Mouse (Mus musculus) gastrocnemius, postnatal 10 days (tissue): Measurements from ENCODE around the gene Slc38a11. TPM values are rescaled to one million over a fixed set of nuclear protein-coding genes. Genes with fewer than 3 reads are reported as not detected.

ENCODE experiments used
- DNase-seq: peaks from one replicate; pipeline ENCODE4 v3.0.0; 2021; ENCODE audit warnings: mixed read lengths
- microRNA-seq, 2 experiments: library from miRNA; unstranded; fragments of <30 nt; microRNA quantifications; one replicate each; pipeline ENCODE4 v1.2.0; 2021
- total RNA-seq, 2 experiments: library from RNA; stranded (reverse); gene quantifications; 2 replicates each; pipeline ENCODE4 v1.2.3; 2021

Slc38a11 gene
- total RNA-seq, 2 experiments from 2014 or later, result 1.4 to 1.5 TPM

DNA sequence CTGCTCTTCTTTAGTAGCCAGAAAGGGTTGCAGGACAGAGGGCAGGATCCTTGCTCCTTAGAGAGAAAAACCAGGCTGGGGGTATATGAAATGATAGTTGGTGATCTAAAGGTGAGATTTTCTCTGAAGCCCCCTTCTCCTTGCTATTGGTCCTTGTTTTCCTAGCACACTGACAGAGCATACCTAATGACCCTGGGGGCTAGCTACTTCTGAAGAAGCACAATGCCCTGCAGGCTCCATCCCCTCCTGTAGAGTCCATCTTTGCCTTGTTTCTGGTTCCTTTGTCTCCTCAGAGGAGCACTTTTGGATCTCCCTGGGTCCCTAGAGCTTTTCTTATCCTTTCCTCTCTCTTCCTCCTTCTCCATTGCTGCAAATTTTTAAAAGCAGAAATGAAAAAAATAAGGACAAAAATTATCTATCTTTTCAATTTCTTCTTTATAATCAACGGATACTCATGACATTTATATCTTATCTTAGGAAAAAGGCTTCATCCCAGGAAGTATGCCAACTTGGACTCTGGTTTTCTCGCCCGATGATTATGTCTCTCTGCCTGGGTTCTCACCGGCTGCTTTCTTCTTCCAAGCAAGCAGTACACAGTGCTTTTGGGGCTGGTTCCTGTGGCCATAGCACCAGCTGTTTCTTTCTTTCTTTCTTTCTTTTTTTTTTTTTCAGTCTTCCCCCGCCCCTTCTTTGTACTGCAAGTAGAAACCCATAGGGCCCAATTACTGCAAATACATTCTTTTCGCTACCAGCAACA lies 41.7 kb downstream of the Slc38a11 start:
- no peak for DNase-seq

DNA sequence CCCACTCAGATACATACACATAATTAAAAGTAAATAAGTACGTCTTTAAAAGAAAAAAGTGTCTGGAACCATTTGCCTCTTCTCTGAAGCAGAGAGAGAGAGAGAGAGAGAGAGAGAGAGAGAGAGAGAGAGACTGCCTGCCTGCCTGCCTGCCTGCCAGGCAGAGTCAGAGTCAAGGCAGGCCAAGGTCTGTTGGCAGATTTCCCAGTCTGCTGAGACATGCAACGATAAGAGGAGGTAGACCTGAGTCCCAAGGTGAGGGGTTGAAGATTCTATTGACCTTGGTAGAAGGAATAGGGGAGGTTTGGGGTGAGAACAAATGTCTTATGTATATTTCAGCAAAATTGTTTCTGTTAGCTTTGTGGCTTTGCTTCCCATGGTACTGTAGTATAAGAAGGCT lies 42.9 kb downstream of the Slc38a11 start:
- no peak for DNase-seq

DNA sequence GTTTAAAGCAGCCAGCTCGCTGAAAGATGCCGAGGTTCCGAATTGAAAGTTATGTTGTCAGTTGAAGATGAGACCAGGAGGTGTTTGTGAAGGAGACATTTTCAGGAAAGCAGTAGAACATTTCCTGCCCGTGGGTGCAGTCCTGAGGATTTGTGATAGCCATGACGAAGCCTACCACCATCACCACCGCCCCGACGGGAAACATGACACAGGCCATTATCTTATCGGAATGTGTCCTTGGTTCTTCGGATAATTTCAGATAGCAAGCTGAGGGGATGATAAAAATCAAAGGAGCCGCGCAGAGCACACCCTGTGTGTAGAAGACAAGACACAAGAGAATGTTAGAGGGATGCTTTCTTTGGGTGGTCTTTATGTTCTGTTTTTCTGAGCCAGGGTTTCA lies 47.1 kb downstream of the Slc38a11 start:
- no peak for DNase-seq

DNA sequence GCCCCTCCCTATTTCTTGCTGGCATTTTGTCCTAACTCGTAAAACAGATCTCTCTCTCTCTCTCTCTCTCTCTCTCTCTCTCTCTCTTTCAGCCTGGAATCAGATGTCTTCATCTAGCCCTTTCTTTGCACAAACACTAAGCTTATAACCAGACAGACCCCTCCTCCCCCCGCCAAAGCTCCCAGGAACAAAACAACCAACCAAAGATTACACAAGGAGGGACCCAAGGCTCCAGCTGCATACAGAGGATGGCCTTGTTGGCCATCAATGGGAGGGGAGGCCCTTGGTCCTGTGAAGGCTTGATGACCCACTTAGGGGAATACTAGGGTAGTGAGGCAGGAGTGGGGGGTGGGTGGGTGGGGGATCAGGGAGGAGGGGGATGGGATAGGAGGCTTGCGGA lies 52.6 kb downstream of the Slc38a11 start:
- DNase-seq, result no peak

DNA sequence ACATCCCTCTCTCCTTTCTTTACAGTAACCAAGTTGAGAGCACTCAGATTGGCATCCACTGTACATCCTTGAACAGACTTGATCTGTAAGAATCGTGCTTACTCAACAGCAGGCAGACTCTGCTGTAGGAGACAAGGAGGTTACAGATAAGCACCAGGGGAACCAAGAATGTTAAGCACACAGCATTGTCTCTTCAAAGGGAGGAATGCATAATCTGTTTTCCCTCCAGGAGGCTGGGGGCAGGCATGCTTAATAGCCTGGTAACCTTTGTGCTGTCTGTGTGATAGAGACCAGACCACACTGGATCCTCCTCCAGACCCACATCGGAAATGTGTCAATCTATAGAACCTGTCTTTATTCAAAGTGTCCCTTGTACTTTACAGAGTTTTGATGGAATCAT lies 67.3 kb downstream of the Slc38a11 start:
- no peak for DNase-seq

DNA sequence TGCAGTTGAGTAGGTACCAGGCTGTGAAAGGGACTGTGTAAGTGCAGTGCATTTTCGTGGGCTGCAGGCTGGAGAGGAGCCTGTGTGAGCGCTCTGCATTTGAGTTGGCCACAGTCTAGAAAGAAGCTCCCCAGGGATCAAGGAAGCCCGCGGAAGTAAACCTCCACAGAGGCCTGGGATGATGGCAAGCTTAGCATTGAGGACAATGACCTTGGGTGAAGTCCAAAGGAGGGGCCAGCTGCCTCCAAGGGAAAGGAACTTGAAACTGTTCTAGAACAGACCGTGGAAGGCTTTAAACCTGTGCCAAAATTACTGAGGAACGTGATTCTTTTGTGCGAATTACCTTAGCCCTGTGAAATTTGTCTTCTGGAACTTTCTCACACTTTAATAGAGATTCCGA lies 69.7 kb downstream of the Slc38a11 start:
- DNase-seq, result peak; percentile 7

DNA sequence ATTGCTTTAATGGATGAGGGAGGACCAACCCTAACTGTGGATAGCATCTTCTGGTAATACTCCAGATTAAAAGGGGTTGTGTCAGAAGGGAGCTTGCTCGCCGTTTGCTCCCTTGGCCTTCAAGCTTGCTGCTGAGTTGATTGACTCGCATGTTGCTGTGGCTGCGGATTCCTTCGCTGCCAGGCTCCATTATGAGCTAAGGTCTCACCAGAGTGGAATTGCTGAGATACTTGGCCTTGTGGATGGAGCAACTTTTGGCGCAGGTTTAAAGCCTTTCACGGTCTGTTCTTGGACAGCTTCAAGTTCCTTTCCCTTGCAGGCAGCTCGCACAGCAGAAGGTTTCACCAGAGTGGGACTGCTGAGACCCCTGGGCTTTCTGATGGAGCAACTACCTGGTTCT lies 70.4 kb downstream of the Slc38a11 start:
- peak; percentile 7 for DNase-seq

DNA sequence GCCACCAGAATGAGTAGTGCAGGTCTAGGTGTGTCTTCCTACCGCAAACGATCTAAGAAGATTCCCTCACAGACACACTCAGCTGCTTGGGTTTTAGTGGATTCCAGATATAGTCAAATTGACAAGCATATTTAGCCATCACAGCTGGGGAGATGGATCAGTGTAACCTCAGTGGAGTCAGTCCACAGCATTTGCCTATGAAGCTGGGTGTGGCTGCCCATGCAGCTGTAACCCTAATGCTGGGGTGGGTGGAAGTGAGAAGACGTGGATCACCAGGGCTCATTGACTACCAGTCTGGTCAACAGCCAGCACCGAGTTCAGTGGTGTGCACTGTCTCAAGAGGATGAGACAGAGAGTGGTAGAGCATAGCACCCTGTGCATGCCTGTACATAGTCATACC lies 74.1 kb downstream of the Slc38a11 start:
- no peak for DNase-seq

DNA sequence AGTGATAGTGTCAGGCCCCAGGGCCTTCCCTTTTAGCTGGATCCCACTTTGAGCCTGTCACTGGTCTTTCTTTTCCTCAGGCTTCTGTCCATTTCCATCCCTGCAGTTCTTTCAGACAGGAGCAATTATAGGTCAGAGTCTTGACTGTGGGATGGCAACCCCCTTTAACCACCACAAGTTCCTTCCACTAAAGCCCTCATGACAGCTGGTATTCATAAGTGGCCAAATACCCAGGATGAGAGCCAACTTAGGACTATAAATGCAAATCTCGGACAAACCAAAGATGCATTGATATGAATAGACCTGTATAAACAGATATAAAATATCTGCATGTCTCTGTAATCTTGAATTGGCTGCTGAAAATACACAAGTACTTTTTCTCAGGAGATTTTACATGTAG lies 75.1 kb downstream of the Slc38a11 start:
- DNase-seq, result no peak

DNA sequence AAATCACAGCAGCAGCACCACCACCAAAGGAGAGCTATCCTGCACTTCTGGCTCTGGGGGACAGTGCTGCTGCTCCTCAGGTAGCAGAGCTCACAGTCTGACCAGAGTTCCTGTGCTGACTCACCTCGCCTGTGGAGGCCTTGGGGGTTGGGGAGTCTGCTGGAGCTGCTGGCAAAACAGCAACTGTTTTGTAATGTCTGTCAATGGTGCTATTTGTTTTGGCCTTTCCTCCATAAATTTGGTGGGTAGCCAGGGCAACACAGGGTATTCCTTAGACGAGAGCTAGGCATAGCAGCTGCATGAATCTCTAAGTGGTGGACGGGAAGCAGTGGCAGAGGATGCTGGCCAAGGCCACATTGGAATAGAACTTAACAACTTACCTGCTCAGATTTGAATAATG lies 78.5 kb downstream of the Slc38a11 start:
- no peak for DNase-seq

DNA sequence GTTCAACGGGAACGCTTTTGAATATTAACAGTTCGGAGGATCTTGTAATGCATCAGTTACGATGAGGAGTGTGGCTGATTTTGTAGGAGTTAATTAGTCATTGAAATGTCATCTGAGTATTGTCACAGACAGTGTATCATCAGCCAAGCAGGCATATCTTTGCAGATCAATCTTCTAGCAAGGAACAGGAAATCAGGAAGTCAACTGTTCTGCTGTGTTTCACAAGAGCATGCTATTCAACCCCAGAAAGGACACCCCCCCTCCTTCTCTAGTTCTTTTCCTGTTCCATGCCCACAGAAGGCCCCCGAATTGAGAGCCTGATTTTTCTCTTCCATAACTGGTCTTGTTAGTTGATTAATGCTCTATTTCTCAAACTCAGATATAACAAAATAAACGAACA lies 80.9 kb downstream of the Slc38a11 start:
- DNase-seq, result no peak

DNA sequence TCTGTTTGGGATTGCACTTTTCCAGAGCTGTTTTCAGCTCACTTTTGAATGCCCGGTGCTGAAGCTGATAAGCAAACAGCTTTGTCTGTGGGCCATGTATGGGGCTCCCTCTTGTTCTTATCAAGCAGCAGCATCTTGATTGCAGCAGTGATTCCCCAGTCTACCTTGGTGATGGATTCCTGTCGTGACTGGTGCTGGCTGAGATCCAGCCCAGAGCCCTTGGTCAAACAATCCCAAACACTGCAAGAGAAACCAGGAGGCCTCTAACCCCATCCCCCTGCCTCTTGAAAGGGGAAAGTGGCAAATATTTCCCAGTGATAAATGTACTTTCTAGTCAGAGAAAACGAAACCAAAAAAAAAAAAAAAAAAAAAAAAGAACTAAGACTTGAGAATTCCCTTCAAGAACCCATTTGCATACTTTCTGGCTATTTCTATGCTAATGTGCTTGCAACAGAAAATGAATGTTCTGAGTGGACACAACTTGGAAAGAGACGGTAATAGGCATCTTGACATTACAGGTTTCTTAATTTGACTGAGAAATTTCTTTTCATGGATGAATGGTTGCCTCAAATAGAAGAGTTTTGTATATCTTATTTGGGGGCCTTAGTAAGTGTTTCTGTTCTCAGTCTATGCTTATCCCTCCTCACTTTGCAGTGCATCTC lies 84.7 kb downstream of the Slc38a11 start:
- no peak for DNase-seq

DNA sequence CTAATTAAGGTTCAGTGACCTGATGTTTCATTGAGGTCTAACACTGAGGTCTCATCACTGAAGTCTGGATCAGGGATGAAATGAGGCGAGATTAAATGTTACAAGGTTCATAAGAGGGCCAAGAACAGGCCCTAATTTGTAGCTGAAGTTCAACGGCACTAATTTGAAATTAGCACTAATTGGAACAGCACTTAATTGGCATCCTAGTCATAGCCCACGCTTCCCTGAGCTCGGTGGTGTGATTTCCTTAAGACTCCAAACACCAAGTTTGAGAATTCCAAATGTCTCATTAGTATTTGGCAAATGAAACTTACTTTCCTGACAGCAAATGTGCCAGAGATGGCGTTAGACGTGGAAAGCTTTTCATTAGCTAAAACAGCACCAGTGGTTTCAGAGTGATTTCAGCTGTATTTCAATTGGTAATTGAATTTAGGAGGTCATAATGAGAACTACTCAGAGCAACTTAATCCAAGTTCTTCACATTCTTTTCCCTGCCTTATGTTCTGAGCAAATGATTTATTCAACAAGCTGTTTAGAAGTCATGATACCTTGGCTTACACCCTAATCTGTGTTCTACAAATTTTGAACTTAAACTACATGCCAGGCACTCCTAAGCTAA lies 88.3 kb downstream of the Slc38a11 start:
- DNase-seq, result no peak

DNA sequence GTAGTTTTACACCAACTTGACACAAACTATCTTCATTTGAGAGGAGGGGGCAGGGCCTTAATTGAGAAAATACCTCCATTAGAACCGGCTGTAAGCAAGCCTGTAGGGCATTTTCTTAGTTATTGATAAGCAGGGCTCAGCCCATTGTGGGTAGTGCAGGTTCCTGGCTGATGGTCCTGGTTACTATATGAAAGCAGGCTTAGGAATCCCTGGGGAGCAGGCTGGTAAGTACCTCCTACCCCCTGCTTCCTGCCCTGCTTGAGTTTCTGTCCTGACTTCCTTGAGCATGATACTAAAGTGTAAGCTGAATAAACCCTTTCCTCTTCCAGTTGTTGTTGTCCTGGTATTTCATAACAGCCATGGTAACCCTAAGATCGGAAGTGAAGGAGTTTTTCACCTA lies 89.9 kb downstream of the Slc38a11 start:
- no peak for DNase-seq

DNA sequence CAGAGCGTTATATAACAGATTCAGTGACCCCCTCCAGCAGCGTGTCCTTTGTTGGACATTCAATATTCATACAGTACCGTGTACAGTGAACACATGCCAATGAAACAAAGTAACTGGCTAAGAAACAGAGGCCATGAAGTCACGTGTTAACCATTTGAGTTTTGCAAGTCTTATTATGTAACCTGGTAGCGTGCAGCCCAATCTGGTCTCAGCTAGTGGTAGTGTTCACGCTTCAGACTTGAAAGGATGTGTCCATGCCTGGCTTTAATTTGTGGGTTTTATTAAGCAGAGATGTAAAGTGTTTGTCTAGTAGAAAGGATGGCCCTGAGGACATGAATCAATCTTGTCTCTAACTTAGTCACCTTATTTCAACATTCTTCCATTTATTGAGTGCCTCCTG lies 95.1 kb downstream of the Slc38a11 start:
- no peak for DNase-seq

DNA sequence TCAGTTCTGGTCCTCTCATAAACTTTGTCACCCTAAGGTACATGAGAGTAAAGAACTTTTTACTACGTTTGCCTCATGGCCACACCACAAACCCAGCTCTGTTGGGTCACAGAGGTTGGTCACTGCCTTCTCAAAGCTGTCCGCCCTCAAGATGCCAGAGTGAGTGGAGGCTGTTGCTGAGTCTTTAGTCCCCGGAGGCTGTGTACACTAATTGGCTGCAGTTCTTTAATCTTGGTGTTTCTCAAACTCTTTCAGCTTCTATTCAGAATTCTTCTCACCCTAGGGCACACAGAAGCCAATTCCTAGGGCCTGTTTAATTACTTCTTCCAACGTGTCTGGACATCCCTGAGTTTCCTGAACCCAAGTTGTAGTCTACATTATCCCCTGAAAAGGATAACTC lies 96.0 kb downstream of the Slc38a11 start:
- DNase-seq, result no peak

DNA sequence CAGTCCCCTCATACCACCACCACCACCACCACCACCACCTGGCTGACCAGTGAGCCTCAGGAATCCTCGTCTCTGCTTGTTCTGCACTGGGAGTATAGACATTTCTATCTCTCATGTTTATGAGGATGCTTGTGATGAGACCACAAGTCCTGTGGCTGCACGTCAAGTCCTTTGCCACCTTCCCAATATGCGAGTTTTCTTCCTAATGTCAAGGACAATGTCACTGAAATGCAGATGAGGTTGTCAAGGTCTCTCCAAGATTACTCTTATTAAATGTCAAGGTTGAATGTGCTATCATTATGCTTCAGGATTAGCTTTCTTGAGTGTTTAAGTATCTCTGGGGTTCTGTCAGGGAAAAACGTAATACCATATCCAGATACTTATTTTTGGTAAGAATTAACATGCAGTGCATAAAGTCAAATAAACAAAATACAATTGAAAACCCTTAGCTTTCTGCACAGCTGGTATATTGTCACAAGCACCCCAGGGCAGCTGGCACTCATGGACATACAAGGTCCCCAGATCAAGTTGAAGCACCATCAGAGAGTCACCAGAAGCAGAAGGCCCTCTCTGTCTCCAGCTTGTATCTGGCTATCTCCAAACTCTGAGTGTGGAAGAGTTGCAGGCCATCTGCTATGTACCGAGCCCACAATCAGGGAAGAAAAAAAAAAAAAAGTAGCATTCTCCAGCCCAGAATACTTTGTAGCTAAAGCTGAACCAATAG lies 97.1 kb downstream of the Slc38a11 start:
- DNase-seq, result no peak

Small RNAs within 50 kb of the gene (microRNA-seq; reads per million reads assigned to microRNA genes)
- gene Mir6337, result 0 reads per million in 2 experiments

Other genes with a start within 250 kb of the Slc38a11 start
- gene Cobll1, start 124.6 kb downstream of the Slc38a11 start, total RNA-seq, result 1 to 10 TPM; 7.3 to 9.2 TPM
- gene Scn3a, start 203.6 kb upstream of the Slc38a11 start, total RNA-seq, result 1 to 10 TPM in 1 of 2 experiments, under 1 TPM in 1; 0.77 to 1.1 TPM